Mouse (Mus musculus) ovary, adult 18-20 months (tissue): ENCODE measurements at regions not wholly inside any gene's neighbourhood (a gene's known extent, or its start where the extent isn't known, plus 50 kb on each side); places are given as distances from the start of the nearest gene placed in this dataset.
A peak's percentile ranks its signal among the peaks of the same experiment; 100 is the strongest.
"Not testable (repeated sequence)": the region's sequence is repeated elsewhere in the genome, so short reads cannot be mapped to it uniquely, and the experiment has no call there.

Experiments
- DNase-seq: peaks from one replicate; pipeline ENCODE4 v3.0.0; 2022; ENCODE audit warnings: low spot score, mixed read lengths

GRCm38 (mm10) chr9:86092998-86093397, 250.8 kb downstream of the Tpbg start:
- DNase-seq: no peak

- no peak for DNase-seq
These were observed 253.3 kb downstream of the Tpbg start for GRCm38 (mm10) chr9:86095460-86095859.

DNA sequence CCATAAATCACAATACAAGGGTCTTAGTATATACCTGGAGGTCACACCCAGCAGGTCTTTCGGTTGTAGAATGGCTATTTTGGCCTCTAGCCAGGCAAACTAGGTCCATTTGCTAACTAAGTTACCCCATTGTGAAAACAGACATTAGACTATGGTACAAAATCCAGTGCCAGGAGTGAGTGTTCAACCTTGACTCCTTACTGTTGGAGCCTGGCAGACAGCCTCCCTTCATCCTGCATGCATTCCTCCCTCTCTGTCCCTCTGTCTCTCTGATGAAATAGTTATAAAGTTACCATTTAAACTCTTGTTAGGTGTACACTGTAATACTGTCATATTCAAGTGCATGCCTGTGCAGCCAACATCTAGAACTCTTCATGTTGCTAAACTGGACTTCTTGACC, 254.1 kb downstream of the Tpbg start:
- DNase-seq: no peak

DNA sequence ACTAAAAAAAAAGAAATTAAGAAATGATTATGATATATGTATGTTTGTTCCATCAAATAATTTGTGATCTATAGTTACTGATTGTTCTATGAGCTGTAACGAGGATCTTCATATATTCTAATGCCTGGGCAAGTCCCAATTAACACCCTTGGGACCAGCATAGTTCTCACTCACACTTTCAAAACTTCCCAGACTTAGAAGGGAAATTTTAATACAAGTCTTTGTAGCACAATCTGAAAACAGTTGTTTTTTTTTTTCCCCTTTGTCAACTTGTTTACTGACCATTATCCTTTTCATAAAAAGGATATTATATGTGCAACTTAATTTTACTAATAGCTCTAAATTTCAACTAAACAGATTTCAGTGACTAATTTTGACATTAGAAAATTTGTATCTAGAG, 257.1 kb downstream of the Tpbg start:
- DNase-seq: no peak

GRCm38 (mm10) chr9:86101360-86102086, 259.3 kb downstream of the Tpbg start:
- no peak for DNase-seq

DNA sequence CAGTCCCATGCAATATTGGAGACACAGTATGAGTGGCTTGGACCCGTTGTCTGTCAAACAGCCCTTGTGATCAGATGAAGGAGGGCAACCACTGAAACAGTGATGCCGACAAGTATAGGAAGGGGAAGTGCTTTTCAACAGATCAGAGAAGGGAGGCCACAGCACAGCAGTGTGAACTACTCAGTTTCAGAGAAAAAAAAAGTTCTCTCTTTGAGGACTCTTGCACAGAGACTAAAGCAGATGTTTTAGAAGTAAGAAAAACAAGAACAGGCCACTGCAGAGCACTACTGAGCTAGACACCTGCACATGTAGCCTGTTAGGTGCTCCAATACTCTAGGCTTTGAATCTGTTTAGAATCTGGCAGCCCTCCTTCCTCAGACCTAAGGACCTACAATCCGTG, 261.4 kb downstream of the Tpbg start:
- no peak for DNase-seq

DNA sequence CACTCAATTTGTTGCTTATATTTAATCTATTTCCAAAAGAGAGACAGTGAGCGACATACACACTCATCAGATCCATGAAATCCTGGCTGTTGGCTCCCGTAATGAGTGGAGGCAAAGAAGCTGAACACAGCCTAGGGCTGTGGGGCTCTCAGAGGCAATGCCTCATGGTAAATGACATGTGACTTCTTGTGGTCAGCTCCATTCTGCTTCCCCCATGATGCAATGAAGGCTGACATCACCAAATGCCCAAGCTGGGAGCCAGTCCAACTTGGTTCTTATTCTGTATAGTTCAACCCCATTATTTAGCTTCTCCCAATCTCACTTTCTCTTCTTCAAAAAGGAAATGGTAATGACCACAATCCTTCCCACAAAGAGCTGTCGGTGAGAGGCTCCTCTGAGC, 262.5 kb downstream of the Tpbg start:
- no peak for DNase-seq

DNA sequence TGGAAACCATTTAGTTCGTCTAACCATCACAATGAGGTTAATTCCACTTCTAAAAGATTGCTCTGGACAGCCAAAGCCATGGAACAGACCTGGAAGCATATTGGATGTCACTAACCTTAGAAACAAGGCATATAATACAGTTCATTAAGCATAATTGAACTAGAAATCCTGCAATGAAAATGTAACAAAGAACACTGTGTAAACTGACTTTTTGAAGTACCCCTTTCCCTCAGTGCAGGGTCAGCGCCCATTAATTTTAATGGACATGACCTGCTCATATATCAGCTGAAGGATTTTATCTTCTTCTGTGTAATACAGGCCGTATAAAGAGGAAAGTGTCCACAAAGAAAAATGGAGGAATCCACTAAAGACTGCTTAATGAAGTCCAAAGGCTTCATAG, 263.7 kb downstream of the Tpbg start:
- DNase-seq: no peak

GRCm38 (mm10) chr9:86109906-86110305, 267.7 kb downstream of the Tpbg start:
- DNase-seq: no peak

DNA sequence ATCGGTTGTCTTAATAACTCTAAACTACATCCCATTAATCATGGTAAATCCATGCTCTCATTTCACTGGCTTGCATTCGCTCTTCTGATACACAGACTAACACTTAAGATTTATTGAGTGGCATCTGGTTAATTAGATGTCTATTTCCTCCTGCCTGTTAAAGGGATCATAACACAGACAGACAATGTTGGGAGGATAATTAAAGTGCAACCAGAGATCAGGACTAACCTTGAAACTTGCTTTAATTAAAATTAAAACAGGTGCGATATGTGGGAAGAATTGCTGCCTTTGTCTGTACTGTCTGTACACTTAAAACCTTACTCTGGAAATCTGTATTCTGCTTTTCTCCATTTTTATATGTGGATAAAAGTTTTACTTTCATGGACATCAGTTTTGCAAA, 277.2 kb downstream of the Tpbg start:
- no peak for DNase-seq

DNA sequence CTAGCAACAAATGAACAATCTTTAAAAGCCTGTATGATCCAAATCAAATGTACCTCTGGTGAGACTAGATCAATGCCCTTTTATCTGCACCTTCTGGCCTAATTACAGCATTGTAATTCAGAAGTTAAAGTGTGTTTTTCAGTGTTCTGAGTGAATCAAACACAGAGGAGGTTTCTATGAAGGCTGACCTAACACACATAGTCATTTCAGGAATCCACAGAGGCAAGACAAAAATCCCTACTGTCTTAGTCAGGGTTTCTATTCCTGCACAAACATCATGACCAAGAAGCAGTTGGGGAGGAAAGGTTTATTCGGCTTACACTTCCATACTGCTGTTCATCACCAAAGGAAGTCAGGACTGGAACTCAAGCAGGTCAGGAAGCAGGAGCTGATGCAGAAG, 293.4 kb downstream of the Tpbg start:
- not testable (repeated sequence) for DNase-seq

DNA sequence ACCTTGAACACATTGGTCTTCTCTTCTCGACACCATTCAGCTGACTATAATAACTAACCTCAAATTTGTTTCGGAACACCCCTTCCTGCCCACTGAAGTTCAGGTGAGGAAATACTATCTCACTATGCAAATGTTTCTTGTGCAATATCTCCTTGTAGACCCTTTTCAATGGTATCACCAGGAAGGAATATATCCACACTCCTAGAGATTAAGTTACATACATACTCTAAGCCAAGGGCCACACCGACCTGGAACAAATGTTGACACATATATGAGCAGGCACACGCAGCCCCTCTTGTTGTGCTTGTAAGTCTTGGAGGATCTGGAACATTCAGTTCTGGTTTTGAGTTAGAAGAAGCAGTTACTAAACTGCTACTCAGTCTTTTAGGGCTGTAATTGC, 303.7 kb downstream of the Tpbg start:
- no peak for DNase-seq

- no peak for DNase-seq
These were observed 304.4 kb downstream of the Ube2cbp start for GRCm38 (mm10) chr9:86160316-86160715.

GRCm38 (mm10) chr9:86166362-86167067, 298.2 kb downstream of the Ube2cbp start:
- DNase-seq: peak; percentile 17

DNA sequence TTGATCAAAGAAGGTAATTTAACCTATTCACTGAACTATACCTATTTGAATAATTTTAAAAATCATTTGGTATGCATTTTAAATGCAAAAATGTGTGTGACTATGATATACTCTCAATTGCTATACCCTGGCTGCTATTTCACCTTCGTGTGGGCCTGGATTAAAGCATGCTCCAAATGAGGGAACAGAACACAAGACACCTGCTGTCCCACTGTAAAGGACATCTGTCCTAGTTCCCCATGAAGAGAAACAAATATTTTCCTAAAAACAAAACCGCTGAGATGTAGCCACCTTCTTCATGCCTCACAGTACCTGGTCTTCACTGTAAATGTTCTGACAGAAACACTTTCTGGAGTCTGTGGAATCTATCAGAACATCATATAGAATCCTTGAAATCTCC, 294.0 kb downstream of the Ube2cbp start:
- no peak for DNase-seq

- DNase-seq: no peak
These were observed 277.7 kb downstream of the Ube2cbp start for GRCm38 (mm10) chr9:86186751-86187747.

DNA sequence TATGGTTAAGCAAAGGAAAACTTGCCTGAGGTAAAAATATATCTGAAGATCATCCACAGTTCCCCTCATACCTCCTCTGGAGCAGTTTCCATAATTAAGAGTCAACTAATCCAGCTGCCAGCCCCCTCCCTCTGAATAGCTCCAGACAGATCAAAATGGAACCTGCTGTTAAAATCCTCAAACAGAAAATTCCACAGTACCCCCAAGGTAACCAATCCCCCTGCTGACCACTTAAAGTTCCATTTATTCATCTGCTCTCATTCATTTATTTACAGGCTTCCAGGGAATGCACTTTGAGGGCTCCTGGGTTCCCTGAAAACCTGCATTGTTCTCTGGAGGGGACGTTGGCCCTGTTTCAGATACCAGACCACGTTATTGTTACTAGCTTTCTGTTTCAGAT, 275.9 kb downstream of the Ube2cbp start:
- DNase-seq: no peak

GRCm38 (mm10) chr9:86205041-86205440, 259.7 kb downstream of the Ube2cbp start:
- DNase-seq: no peak

DNA sequence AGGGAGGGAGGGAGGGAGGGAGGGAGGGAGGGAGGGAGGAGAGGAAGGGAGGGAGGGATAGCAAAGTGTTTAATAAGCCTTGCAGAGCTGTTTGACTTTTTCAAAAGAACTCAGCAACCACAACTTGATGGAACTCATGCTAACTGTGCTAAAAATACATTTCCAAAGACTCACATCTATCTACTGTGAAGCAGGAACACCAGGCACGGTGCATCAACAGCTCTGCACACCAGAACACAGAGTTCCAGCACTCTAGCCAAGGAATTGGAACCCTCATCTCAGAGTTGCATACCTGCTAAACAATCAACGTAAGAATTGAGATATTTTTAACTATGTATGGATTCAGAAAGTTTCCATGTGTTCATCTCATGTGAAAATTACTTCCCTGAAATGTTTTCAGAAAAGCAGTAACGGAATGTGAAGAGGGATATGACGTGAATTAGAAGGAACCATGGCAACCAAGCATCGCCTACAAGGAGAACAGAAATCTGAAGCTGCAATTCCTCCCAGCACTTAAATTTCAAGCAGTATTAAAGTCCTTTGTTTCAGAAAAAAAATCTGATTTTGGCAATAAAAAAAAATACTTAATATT, 256.3 kb downstream of the Ube2cbp start:
- DNase-seq: no peak

DNA sequence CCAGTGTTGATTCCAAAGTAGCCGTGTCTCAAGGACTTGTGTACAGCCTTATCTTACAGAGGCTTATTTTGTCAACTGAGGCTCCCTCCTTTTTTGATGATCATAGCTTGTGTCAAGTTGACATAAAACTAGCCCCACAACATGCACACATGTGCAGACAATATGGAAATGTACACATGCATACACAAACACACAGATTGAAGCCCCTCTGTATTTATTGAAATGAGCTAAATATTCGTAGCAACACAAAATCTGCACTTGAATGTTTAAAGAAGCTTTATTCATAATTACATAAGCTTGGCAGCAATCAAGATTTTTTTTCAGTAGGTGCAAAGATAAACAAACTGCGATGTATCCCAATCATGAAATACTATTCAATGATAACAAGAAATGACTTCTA, 253.5 kb downstream of the Ube2cbp start:
- DNase-seq: no peak

DNA sequence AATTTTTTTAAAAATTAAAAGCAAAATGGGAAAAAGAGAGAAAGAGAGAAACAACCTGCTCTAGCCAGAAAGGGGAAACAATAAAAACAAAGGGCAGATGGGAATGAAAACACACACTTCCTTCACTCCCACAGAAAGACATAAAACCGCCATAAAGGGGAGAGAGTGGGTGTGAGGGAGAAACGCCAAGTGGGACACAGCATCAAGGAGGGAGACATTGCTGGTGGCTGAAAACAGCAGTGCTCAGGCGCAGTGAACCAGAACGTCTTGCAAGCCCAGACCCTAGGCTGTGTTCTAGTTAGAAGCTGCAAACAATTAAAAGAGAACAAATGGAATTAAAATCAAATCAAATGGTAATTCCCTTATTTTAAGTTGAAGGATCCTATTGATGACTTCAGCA, 245.1 kb downstream of the Ube2cbp start:
- DNase-seq: no peak

DNA sequence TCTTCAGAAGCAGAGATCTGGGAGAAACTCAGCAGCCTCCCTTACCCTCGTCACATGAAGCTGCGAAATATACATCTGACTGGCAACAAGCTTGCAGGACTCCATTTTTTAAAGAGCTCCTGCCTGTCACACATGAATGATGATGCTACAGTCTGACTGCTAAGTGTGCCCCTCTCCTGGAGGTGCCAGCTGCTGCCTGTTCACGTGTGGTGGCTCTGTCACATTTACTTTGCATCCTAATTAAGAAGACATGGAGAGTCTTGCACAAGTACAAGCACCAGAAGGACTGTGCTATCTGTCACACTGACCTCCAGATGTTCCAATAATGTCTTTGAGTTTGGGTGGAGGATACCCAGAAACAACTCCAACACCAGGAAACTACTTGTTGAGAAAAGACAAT, 240.2 kb downstream of the Ube2cbp start:
- no peak for DNase-seq
